Mouse (Mus musculus): ENCODE results near the gene Fosb.

Gene Fosb

GRCm38 (mm10) chr7:19308454-19309277 lies 1.2 kb downstream of the Fosb start:
- in situ Hi-C loops (cut with MboI, MseI): loop anchor here (5.0 to 10.0 kb wide), 2 partner anchors 34 to 56 kb away; partner anchors contain the start of gene Ercc1

- in situ Hi-C loops (cut with MboI, MseI): loop anchor here (5.0 to 10.0 kb wide), 2 partner anchors 34 to 57 kb away; partner anchors contain the start of gene Ercc1
Measured at GRCm38 (mm10) chr7:19307739-19308453, 2.0 kb downstream of the Fosb start.

- in situ Hi-C loops (cut with MboI, MseI): loop anchor here (5.0 to 10.0 kb wide), 2 partner anchors 35 to 58 kb away; partner anchors contain the start of gene Ercc1
Measured at GRCm38 (mm10) chr7:19306819-19307738, 2.8 kb downstream of the Fosb start.

- in situ Hi-C loops (cut with MboI, MseI): loop anchor here (5.0 to 10.0 kb wide), 2 partner anchors 36 to 59 kb away; partner anchors contain the start of gene Ercc1
Measured at GRCm38 (mm10) chr7:19305796-19306765, 3.8 kb downstream of the Fosb start.

- in situ Hi-C loops (cut with MboI, MseI): loop anchor here (5.0 to 10.0 kb wide), 2 partner anchors 37 to 59 kb away; partner anchors contain the start of gene Ercc1
Measured at GRCm38 (mm10) chr7:19305413-19305735, 4.5 kb downstream of the Fosb start.

- in situ Hi-C loops (cut with MboI, MseI): loop anchor here (5.0 to 10.0 kb wide), 2 partner anchors 38 to 60 kb away; partner anchors contain the start of gene Ercc1
Measured at GRCm38 (mm10) chr7:19304501-19305412, 5.1 kb downstream of the Fosb start.

GRCm38 (mm10) chr7:19303770-19304169 lies 6.1 kb downstream of the Fosb start:
- in situ Hi-C loops (cut with MboI, MseI): loop anchor here (10.0 kb wide), 1 partner anchor 61 kb away; no protein-coding TSS in a partner anchor

- in situ Hi-C loops (cut with MboI, MseI): loop anchor here (10.0 kb wide), 1 partner anchor 62 kb away; no protein-coding TSS in a partner anchor
Measured at GRCm38 (mm10) chr7:19303046-19303305, 6.9 kb downstream of the Fosb start.

GRCm38 (mm10) chr7:19302264-19303045 lies 7.4 kb downstream of the Fosb start:
- in situ Hi-C loops (cut with MboI, MseI): loop anchor here (10.0 kb wide), 1 partner anchor 62 kb away; no protein-coding TSS in a partner anchor

- in situ Hi-C loops (cut with MboI, MseI): loop anchor here (10.0 kb wide), 1 partner anchor 63 kb away; no protein-coding TSS in a partner anchor
Measured at GRCm38 (mm10) chr7:19301461-19302263, 8.2 kb downstream of the Fosb start.

- in situ Hi-C loops (cut with MboI, MseI): loop anchor here (10.0 kb wide), 1 partner anchor 64 kb away; no protein-coding TSS in a partner anchor
Measured at GRCm38 (mm10) chr7:19300501-19301421, 9.1 kb downstream of the Fosb start.

- in situ Hi-C loops (cut with MboI, MseI): no loop called here
Measured at GRCm38 (mm10) chr7:19299194-19299593, 10.7 kb downstream of the Fosb start.

GRCm38 (mm10) chr7:19297794-19298193 lies 12.1 kb downstream of the Fosb start:
- in situ Hi-C loops (cut with MboI, MseI): no loop called here

- in situ Hi-C loops (cut with MboI, MseI): no loop called here
Measured at GRCm38 (mm10) chr7:19297034-19297433, 12.8 kb downstream of the Fosb start.

GRCm38 (mm10) chr7:19295503-19296185 lies 14.2 kb downstream of the Fosb start:
- in situ Hi-C loops (cut with MboI, MseI): no loop called here
